Mouse (Mus musculus) central nervous system, embryonic 14 days (tissue): ENCODE results near the gene Klhdc1. TPM values are rescaled to one million over a fixed set of nuclear protein-coding genes. Genes with fewer than 3 reads are reported as not detected.

Experiments used
- polyA plus RNA-seq: library from polyadenylated mRNA; depleted of rRNA; stranded (reverse); fragments of >200 nt; gene quantifications from 2 replicates; pipeline ENCODE4 v1.2.3, GENCODE M21; 2012; rRNA removed

Klhdc1 gene
- 3.2 and 7.1 TPM in 2 replicates for polyA plus RNA-seq

GRCm38 (mm10) chr12:69240876-69241275 lies at the start of gene Klhdc1:
Gene Klhdc1 (plus strand): TSS chr12:69241176.

GRCm38 (mm10) chr12:69196444-69197377 lies 44.3 kb upstream of the Klhdc1 start, which contains the start of gene Gm49383:
Gene Gm49383 (minus strand): TSS chr12:69197104.

GRCm38 (mm10) chr12:69198164-69198535 lies 42.8 kb upstream of the Klhdc1 start, which contains the start of gene Dnaaf2:
Gene Dnaaf2 (minus strand): TSS chr12:69198429.

GRCm38 (mm10) chr12:69204052-69204833 lies 36.7 kb upstream of the Klhdc1 start, which contains the start of gene Gm49384:
Gene Gm49384 (minus strand): TSS chr12:69204267.

GRCm38 (mm10) chr12:69227776-69228466 lies 13.1 kb upstream of the Klhdc1 start, which contains the start of gene Pole2:
Gene Pole2 (minus strand): TSS chr12:69228195.

GRCm38 (mm10) chr12:69296511-69297410 lies 55.8 kb downstream of the Klhdc1 start, which contains the start of gene Klhdc2:
Gene Klhdc2 (plus strand): TSS chr12:69296681.

Other genes starting within 250 kb of the Klhdc1 start
- 1,832 and 1,852 TPM in 2 replicates for gene Rps29, start 82.0 kb upstream of the Klhdc1 start, polyA plus RNA-seq
- gene Lrr1, start 72.4 kb upstream of the Klhdc1 start, polyA plus RNA-seq, result 7.5 and 9.5 TPM in 2 replicates
- gene Rpl36al, start 57.1 kb upstream of the Klhdc1 start, polyA plus RNA-seq, result 439 and 444 TPM in 2 replicates
- 19.0 and 20.9 TPM in 2 replicates for gene Mgat2, start 57.0 kb upstream of the Klhdc1 start, polyA plus RNA-seq
- 5.6 and 6.8 TPM in 2 replicates for gene Gm49383, start 44.1 kb upstream of the Klhdc1 start, polyA plus RNA-seq
- gene Dnaaf2, start 42.7 kb upstream of the Klhdc1 start, polyA plus RNA-seq, result 4.4 and 5.1 TPM in 2 replicates
- gene Gm49384, start 36.9 kb upstream of the Klhdc1 start, polyA plus RNA-seq, result 9.1 and 10.4 TPM in 2 replicates
- gene Pole2, start 13.0 kb upstream of the Klhdc1 start, polyA plus RNA-seq, result 13.2 and 14.2 TPM in 2 replicates
- gene Klhdc2, start 55.5 kb downstream of the Klhdc1 start, polyA plus RNA-seq, result 173 and 195 TPM in 2 replicates
- gene Nemf, start 116.0 kb downstream of the Klhdc1 start, polyA plus RNA-seq, result 37.7 and 37.8 TPM in 2 replicates
- 65.7 and 69.5 TPM in 2 replicates for gene Arf6, start 131.0 kb downstream of the Klhdc1 start, polyA plus RNA-seq
- gene Gm9887, start 131.3 kb downstream of the Klhdc1 start, polyA plus RNA-seq, result 0.20 and 0.26 TPM in 2 replicates